Mouse (Mus musculus): ENCODE measurements around the gene Adamts16. TPM values are rescaled to one million over a fixed set of nuclear protein-coding genes. Genes with fewer than 3 reads are reported as not detected.

Gene Adamts16
- polyA plus RNA-seq, 1 experiment from 2014 or later = 8.0 TPM

- WGBS = 63% methylated on average over 1 of the region's 1 CpGs
Measured at GRCm38 (mm10) chr13:70789806-70790205, 51.8 kb downstream of the Adamts16 start.

GRCm38 (mm10) chr13:70789022-70789421, 52.6 kb downstream of the Adamts16 start:
- ATAC-seq (ENCODE audit: low read depth) = no peak
- 90% methylated on average over 1 of the region's 1 CpGs for WGBS

More at GRCm38 (mm10) chr13:70789806-70790205, 51.8 kb downstream of the Adamts16 start:
- H3K27ac ChIP-seq (ENCODE audit: low read depth, low read length) = no peak overlapping the region
- H3K4me3 ChIP-seq (ENCODE audit: low read depth, low read length) = no peak overlapping the region
- H3K9me3 ChIP-seq (ENCODE audit: control insufficient read depth, low read length) = no peaks in the 10 kb centered on the region
- H3K36me3 ChIP-seq (ENCODE audit: control insufficient read depth, insufficient read depth, low read length) = no peaks in the 10 kb centered on the region
- H3K4me1 ChIP-seq (ENCODE audit: control insufficient read depth, insufficient read depth, low read length) = no peaks in the 10 kb centered on the region
- no peaks in the 10 kb centered on the region for H3K27me3 ChIP-seq (ENCODE audit: control insufficient read depth, insufficient read depth, low read length)
- no peak overlapping the region for H3K9ac ChIP-seq (replicated peaks; ENCODE audit: low read depth, low read length)
- no peak overlapping the region for H3K4me2 ChIP-seq (ENCODE audit: low read depth, low read length)
- ATAC-seq (ENCODE audit: low read depth) = no peak

GRCm38 (mm10) chr13:70785078-70785477, 56.5 kb downstream of the Adamts16 start:
- ATAC-seq (ENCODE audit: low read depth) = no peak
- Histone ChIP-seq H3K4me1 (ENCODE audit: control insufficient read depth, insufficient read depth, low read length) (no peaks in the 10 kb centered on the region), H3K36me3 (ENCODE audit: control insufficient read depth, insufficient read depth, low read length) (no peaks in the 10 kb centered on the region), H3K4me2 (ENCODE audit: low read depth, low read length) (no peak overlapping the region), H3K9me3 (ENCODE audit: control insufficient read depth, low read length) (no peaks in the 10 kb centered on the region), H3K4me3 (ENCODE audit: low read depth, low read length) (no peak overlapping the region), H3K9ac (replicated peaks; ENCODE audit: low read depth, low read length) (no peak overlapping the region), H3K27ac (ENCODE audit: low read depth, low read length) (no peak overlapping the region), H3K27me3 (ENCODE audit: control insufficient read depth, insufficient read depth, low read length) (no peaks in the 10 kb centered on the region)
- 90% methylated on average over 2 of the region's 2 CpGs for WGBS

More at GRCm38 (mm10) chr13:70789022-70789421, 52.6 kb downstream of the Adamts16 start:
- Histone ChIP-seq H3K4me2 (ENCODE audit: low read depth, low read length) (no peak overlapping the region), H3K9ac (replicated peaks; ENCODE audit: low read depth, low read length) (no peak overlapping the region), H3K9me3 (ENCODE audit: control insufficient read depth, low read length) (no peaks in the 10 kb centered on the region), H3K27me3 (ENCODE audit: control insufficient read depth, insufficient read depth, low read length) (no peaks in the 10 kb centered on the region), H3K4me1 (ENCODE audit: control insufficient read depth, insufficient read depth, low read length) (no peaks in the 10 kb centered on the region), H3K36me3 (ENCODE audit: control insufficient read depth, insufficient read depth, low read length) (no peaks in the 10 kb centered on the region), H3K4me3 (ENCODE audit: low read depth, low read length) (no peak overlapping the region), H3K27ac (ENCODE audit: low read depth, low read length) (no peak overlapping the region)

- 81% methylated on average over 5 of the region's 5 CpGs for WGBS
- Histone ChIP-seq H3K27ac (ENCODE audit: low read depth, low read length) (no peak overlapping the region), H3K9ac (replicated peaks; ENCODE audit: low read depth, low read length) (no peak overlapping the region), H3K36me3 (ENCODE audit: control insufficient read depth, insufficient read depth, low read length) (no peaks in the 10 kb centered on the region), H3K27me3 (ENCODE audit: control insufficient read depth, insufficient read depth, low read length) (no peaks in the 10 kb centered on the region), H3K9me3 (ENCODE audit: control insufficient read depth, low read length) (no peaks in the 10 kb centered on the region), H3K4me3 (ENCODE audit: low read depth, low read length) (no peak overlapping the region), H3K4me2 (ENCODE audit: low read depth, low read length) (no peak overlapping the region), H3K4me1 (ENCODE audit: control insufficient read depth, insufficient read depth, low read length) (no peaks in the 10 kb centered on the region)
- ATAC-seq (ENCODE audit: low read depth) = no peak
Measured at GRCm38 (mm10) chr13:70784126-70784525, 57.5 kb downstream of the Adamts16 start.

GRCm38 (mm10) chr13:70779781-70780180, 61.8 kb downstream of the Adamts16 start:
- H3K4me1 ChIP-seq (ENCODE audit: control insufficient read depth, insufficient read depth, low read length) = no peaks in the 10 kb centered on the region
- WGBS = 54% methylated on average over 7 of the region's 7 CpGs

GRCm38 (mm10) chr13:70778872-70779554, 62.6 kb downstream of the Adamts16 start:
- no peak overlapping the region for H3K9ac ChIP-seq (replicated peaks; ENCODE audit: low read depth, low read length)
- H3K4me1 ChIP-seq (ENCODE audit: control insufficient read depth, insufficient read depth, low read length) = no peaks in the 10 kb centered on the region
- no peak overlapping the region for H3K4me2 ChIP-seq (ENCODE audit: low read depth, low read length)
- H3K27me3 ChIP-seq (ENCODE audit: control insufficient read depth, insufficient read depth, low read length) = no peaks in the 10 kb centered on the region
- H3K9me3 ChIP-seq (ENCODE audit: control insufficient read depth, low read length) = no peaks in the 10 kb centered on the region
- no peak for ATAC-seq (ENCODE audit: low read depth)
- H3K4me3 ChIP-seq (ENCODE audit: low read depth, low read length) = no peak overlapping the region
- no peak overlapping the region for H3K27ac ChIP-seq (ENCODE audit: low read depth, low read length)
- WGBS = 70% methylated on average over 9 of the region's 9 CpGs
- H3K36me3 ChIP-seq (ENCODE audit: control insufficient read depth, insufficient read depth, low read length) = no peaks in the 10 kb centered on the region

More at GRCm38 (mm10) chr13:70779781-70780180, 61.8 kb downstream of the Adamts16 start:
- ATAC-seq (ENCODE audit: low read depth) = no peak
- Histone ChIP-seq H3K27me3 (ENCODE audit: control insufficient read depth, insufficient read depth, low read length) (no peaks in the 10 kb centered on the region), H3K9ac (replicated peaks; ENCODE audit: low read depth, low read length) (no peak overlapping the region), H3K27ac (ENCODE audit: low read depth, low read length) (no peak overlapping the region), H3K4me2 (ENCODE audit: low read depth, low read length) (no peak overlapping the region), H3K4me3 (ENCODE audit: low read depth, low read length) (no peak overlapping the region), H3K9me3 (ENCODE audit: control insufficient read depth, low read length) (no peaks in the 10 kb centered on the region), H3K36me3 (ENCODE audit: control insufficient read depth, insufficient read depth, low read length) (no peaks in the 10 kb centered on the region)

- Histone ChIP-seq H3K4me2 (ENCODE audit: low read depth, low read length) (no peak overlapping the region), H3K27ac (ENCODE audit: low read depth, low read length) (no peak overlapping the region), H3K36me3 (ENCODE audit: control insufficient read depth, insufficient read depth, low read length) (no peaks in the 10 kb centered on the region), H3K27me3 (ENCODE audit: control insufficient read depth, insufficient read depth, low read length) (no peaks in the 10 kb centered on the region), H3K9me3 (ENCODE audit: control insufficient read depth, low read length) (no peaks in the 10 kb centered on the region), H3K4me1 (ENCODE audit: control insufficient read depth, insufficient read depth, low read length) (no peaks in the 10 kb centered on the region), H3K4me3 (ENCODE audit: low read depth, low read length) (no peak overlapping the region), H3K9ac (replicated peaks; ENCODE audit: low read depth, low read length) (no peak overlapping the region)
- ATAC-seq (ENCODE audit: low read depth) = no peak
- WGBS = 92% methylated on average over 6 of the region's 6 CpGs
Measured at GRCm38 (mm10) chr13:70771100-70771499, 70.5 kb downstream of the Adamts16 start.

- Histone ChIP-seq H3K27me3 (ENCODE audit: control insufficient read depth, insufficient read depth, low read length) (no peaks in the 10 kb centered on the region), H3K4me2 (ENCODE audit: low read depth, low read length) (no peak overlapping the region), H3K4me3 (ENCODE audit: low read depth, low read length) (no peak overlapping the region), H3K4me1 (ENCODE audit: control insufficient read depth, insufficient read depth, low read length) (no peaks in the 10 kb centered on the region), H3K36me3 (ENCODE audit: control insufficient read depth, insufficient read depth, low read length) (no peaks in the 10 kb centered on the region), H3K27ac (ENCODE audit: low read depth, low read length) (no peak overlapping the region), H3K9ac (replicated peaks; ENCODE audit: low read depth, low read length) (no peak overlapping the region), H3K9me3 (ENCODE audit: control insufficient read depth, low read length) (no peaks in the 10 kb centered on the region)
- WGBS = 62% methylated on average over 2 of the region's 2 CpGs
- no peak for ATAC-seq (ENCODE audit: low read depth)
Measured at GRCm38 (mm10) chr13:70769156-70769555, 72.5 kb downstream of the Adamts16 start.

GRCm38 (mm10) chr13:70767462-70767861, 74.1 kb downstream of the Adamts16 start:
- no peak overlapping the region for H3K4me3 ChIP-seq (ENCODE audit: low read depth, low read length)

More at GRCm38 (mm10) chr13:70767462-70767861, 74.1 kb downstream of the Adamts16 start:
- no peaks in the 10 kb centered on the region for H3K4me1 ChIP-seq (ENCODE audit: control insufficient read depth, insufficient read depth, low read length)
- H3K4me2 ChIP-seq (ENCODE audit: low read depth, low read length) = no peak overlapping the region
- H3K9ac ChIP-seq (replicated peaks; ENCODE audit: low read depth, low read length) = no peak overlapping the region
- ATAC-seq (ENCODE audit: low read depth) = no peak
- H3K27me3 ChIP-seq (ENCODE audit: control insufficient read depth, insufficient read depth, low read length) = no peaks in the 10 kb centered on the region
- H3K27ac ChIP-seq (ENCODE audit: low read depth, low read length) = no peak overlapping the region
- no peaks in the 10 kb centered on the region for H3K36me3 ChIP-seq (ENCODE audit: control insufficient read depth, insufficient read depth, low read length)
- H3K9me3 ChIP-seq (ENCODE audit: control insufficient read depth, low read length) = no peaks in the 10 kb centered on the region

Measured in neural tube, embryonic 14.5 days (tissue).